Mouse (Mus musculus): Measurements from ENCODE around the gene Lgr4.

DNA sequence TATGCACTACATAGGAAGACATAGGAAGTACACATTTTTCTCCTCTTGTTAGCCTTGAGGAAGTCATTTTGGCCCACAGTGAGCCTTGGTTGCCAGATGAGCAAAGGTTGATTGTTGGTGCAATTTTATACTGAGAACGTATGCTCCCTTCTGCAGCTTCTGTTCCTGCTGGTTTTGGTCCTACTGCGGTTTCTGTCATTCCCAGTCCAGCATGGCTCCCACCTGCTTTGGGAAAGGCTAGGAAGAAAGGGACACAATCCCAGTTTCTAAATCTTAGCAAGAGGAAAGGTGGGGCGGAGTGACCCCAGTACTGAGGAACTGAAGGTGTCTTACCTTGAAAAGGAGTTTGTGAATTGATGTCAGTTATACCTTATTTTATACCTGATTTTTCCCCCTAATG lies 51.9 kb downstream of the Lgr4 start:
- TF ChIP-seq CTCF (IDR thresholded peaks at IDR 0.05; ENCODE audit: low read depth) (no peak), EP300 (IDR thresholded peaks at IDR 0.05; ENCODE audit: low read depth) (no peak)
